Mouse (Mus musculus) ES-Bruce4 (cell line): Measurements from ENCODE around the gene 6430571L13Rik. TPM values are rescaled to one million over a fixed set of nuclear protein-coding genes. Genes with fewer than 3 reads are reported as not detected.

Source experiments
- H3K27ac ChIP-seq: 2 replicates; pipeline ENCODE4 v1.5.1; 2012; ENCODE audit warnings: low read length, inconsistent platforms; ENCODE audit not compliant: insufficient read depth
- H3K27me3 ChIP-seq: 2 replicates; pipeline ENCODE4 v1.6.1; 2012; ENCODE audit warnings: mild to moderate bottlenecking, low read length, inconsistent platforms; ENCODE audit not compliant: control insufficient read depth, poor library complexity, insufficient read depth, severe bottlenecking
- H3K36me3 ChIP-seq: 2 replicates; pipeline ENCODE4 v1.6.1; 2012; ENCODE audit warnings: inconsistent platforms, mild to moderate bottlenecking, low read length, moderate library complexity; ENCODE audit not compliant: control insufficient read depth, poor library complexity, insufficient read depth, severe bottlenecking
- H3K4me1 ChIP-seq: one replicate; pipeline ENCODE4 v1.8.1; 2011; ENCODE audit warnings: low read length; ENCODE audit not compliant: control insufficient read depth, insufficient read depth
- H3K4me3 ChIP-seq: 2 replicates; pipeline ENCODE4 v1.5.1; 2011; ENCODE audit warnings: low read depth, mild to moderate bottlenecking, low read length
- H3K9ac ChIP-seq: 2 replicates; pipeline ENCODE4 v1.6.1; 2012; ENCODE audit warnings: low read depth, mild to moderate bottlenecking, inconsistent platforms; ENCODE audit not compliant: poor library complexity, severe bottlenecking
- H3K9me3 ChIP-seq: replicated peaks from 2 replicates; pipeline ENCODE4 v1.6.1; 2012; ENCODE audit warnings: mild to moderate bottlenecking, low read length, inconsistent platforms; ENCODE audit not compliant: control insufficient read depth, poor library complexity, insufficient read depth, severe bottlenecking
- CTCF ChIP-seq: IDR thresholded peaks from one replicate; pipeline ENCODE4 v1.8.1; 2011; ENCODE audit warnings: low read depth, low read length
- EP300 ChIP-seq: IDR thresholded peaks from 2 replicates; pipeline ENCODE4 v1.6.1; 2011; ENCODE audit warnings: low read depth, low read length; ENCODE audit not compliant: insufficient read depth
- POLR2A ChIP-seq: IDR thresholded peaks from one replicate; pipeline ENCODE4 v1.8.1; 2011; ENCODE audit warnings: low read length; ENCODE audit not compliant: insufficient read depth
- polyA plus RNA-seq: library from polyadenylated mRNA; stranded (reverse); fragments of >200 nt; gene quantifications from 2 replicates; pipeline ENCODE4 v1.2.4, GENCODE M21; 2011; ENCODE audit warnings: low read depth; ENCODE audit not compliant: missing spikeins, insufficient read depth, insufficient read length

The 6430571L13Rik gene
- polyA plus RNA-seq, 1 experiment: 0.30 TPM

- Histone ChIP-seq H3K27me3 (no peaks in the 10 kb centered on the region), H3K9me3 (no peaks in the 10 kb centered on the region), H3K27ac (no peak overlapping the region), H3K4me3 (peak overlapping the region; percentile 29), H3K4me1 (peaks cover 7% of the 10 kb centered on the region), H3K9ac (no peak overlapping the region), H3K36me3 (no peaks in the 10 kb centered on the region)
- no peak for TF ChIP-seq POLR2A
- TF ChIP-seq CTCF: no peak
- TF ChIP-seq EP300: no peak
These were observed 35.0 kb downstream of the 6430571L13Rik start for GRCm38 (mm10) chr9:107375451-107375850.

- no peaks in the 10 kb centered on the region for H3K27me3 ChIP-seq
- no peak overlapping the region for H3K9ac ChIP-seq
- H3K36me3 ChIP-seq: no peaks in the 10 kb centered on the region
- H3K9me3 ChIP-seq: no peaks in the 10 kb centered on the region
- peak overlapping the region; percentile 32 for H3K4me3 ChIP-seq
- no peak overlapping the region for H3K27ac ChIP-seq
- no peaks in the 10 kb centered on the region for H3K4me1 ChIP-seq
- no peak for TF ChIP-seq EP300
- no peak for TF ChIP-seq CTCF
- TF ChIP-seq POLR2A: no peak
These were observed 37.6 kb downstream of the 6430571L13Rik start for GRCm38 (mm10) chr9:107377961-107378512.

- Histone ChIP-seq H3K9ac (no peak overlapping the region), H3K36me3 (no peaks in the 10 kb centered on the region), H3K4me1 (no peaks in the 10 kb centered on the region), H3K27me3 (no peaks in the 10 kb centered on the region), H3K9me3 (no peaks in the 10 kb centered on the region), H3K27ac (no peak overlapping the region), H3K4me3 (no peak overlapping the region)
- TF ChIP-seq EP300: no peak
- no peak for TF ChIP-seq POLR2A
- TF ChIP-seq CTCF: no peak
These were observed 41.3 kb downstream of the 6430571L13Rik start for GRCm38 (mm10) chr9:107381723-107382122.

- H3K27ac ChIP-seq: no peak overlapping the region
- no peaks in the 10 kb centered on the region for H3K27me3 ChIP-seq
- no peaks in the 10 kb centered on the region for H3K36me3 ChIP-seq
- no peak for TF ChIP-seq POLR2A
- TF ChIP-seq CTCF: no peak
- no peak for TF ChIP-seq EP300
- H3K4me3 ChIP-seq: no peak overlapping the region
- H3K9ac ChIP-seq: no peak overlapping the region
- no peaks in the 10 kb centered on the region for H3K4me1 ChIP-seq
- H3K9me3 ChIP-seq: no peaks in the 10 kb centered on the region
These were observed 44.0 kb downstream of the 6430571L13Rik start for GRCm38 (mm10) chr9:107384396-107384795.

GRCm38 (mm10) chr9:107386722-107387121 is 46.3 kb downstream of the 6430571L13Rik start:
- H3K27ac ChIP-seq: no peak overlapping the region
- no peaks in the 10 kb centered on the region for H3K27me3 ChIP-seq
- no peak overlapping the region for H3K9ac ChIP-seq

GRCm38 (mm10) chr9:107387708-107388107 is 47.3 kb downstream of the 6430571L13Rik start:
- Histone ChIP-seq H3K27me3 (no peaks in the 10 kb centered on the region), H3K36me3 (no peaks in the 10 kb centered on the region)

More at GRCm38 (mm10) chr9:107386722-107387121, 46.3 kb downstream of the 6430571L13Rik start:
- peak; percentile 85 for TF ChIP-seq CTCF
- no peak for TF ChIP-seq EP300
- Histone ChIP-seq H3K4me3 (no peak overlapping the region), H3K4me1 (no peaks in the 10 kb centered on the region), H3K9me3 (no peaks in the 10 kb centered on the region), H3K36me3 (no peaks in the 10 kb centered on the region)

More at GRCm38 (mm10) chr9:107387708-107388107, 47.3 kb downstream of the 6430571L13Rik start:
- no peaks in the 10 kb centered on the region for H3K4me1 ChIP-seq
- no peak overlapping the region for H3K9ac ChIP-seq
- no peaks in the 10 kb centered on the region for H3K9me3 ChIP-seq
- H3K27ac ChIP-seq: no peak overlapping the region
- H3K4me3 ChIP-seq: no peak overlapping the region
- TF ChIP-seq POLR2A (no peak), CTCF (no peak), EP300 (no peak)
